Mouse (Mus musculus): ENCODE results near the gene Sec14l4. TPM values are rescaled to one million over a fixed set of nuclear protein-coding genes. Genes with fewer than 3 reads are reported as not detected.

Gene Sec14l4
- not detected for total RNA-seq (2023)

DNA sequence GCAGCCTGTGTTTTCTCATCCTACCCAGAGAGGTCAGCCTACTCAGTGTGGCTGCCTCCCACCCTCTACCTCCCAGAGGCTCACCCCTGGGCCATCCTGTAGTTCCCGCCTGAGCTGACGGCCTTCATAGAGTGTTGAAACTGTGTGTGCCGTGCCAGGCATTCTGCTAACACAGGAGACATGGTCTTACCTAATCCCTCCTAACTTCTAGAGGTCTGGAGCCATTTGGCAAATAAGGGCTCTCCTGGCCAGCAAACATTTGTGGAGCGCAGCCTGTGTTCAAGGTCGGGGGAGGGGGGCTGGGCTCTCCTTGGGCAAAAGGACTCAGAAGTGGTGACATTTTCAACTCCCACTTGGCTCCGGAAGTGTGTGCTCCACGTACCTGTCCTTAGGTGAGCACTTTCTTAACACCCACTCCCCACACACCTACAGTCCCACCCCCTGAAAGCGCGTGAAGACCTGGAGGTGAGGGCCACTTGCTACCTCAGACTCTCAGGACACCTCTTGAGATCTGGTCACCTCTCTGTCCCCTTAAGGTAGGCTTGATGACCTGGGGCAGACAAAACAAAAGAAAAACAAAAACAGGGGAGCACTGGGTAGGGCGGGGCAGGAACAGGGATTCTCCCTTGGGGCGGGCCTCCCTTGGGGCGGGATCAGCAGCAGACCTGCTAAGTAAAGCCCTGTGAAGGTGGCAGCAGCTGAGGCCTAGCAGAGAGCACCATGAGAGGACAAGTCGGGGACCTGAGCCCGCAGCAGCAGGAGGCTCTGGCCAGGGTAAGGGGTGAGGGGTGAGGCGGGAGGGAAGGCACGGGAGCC is at the start of gene Sec14l4:
Gene Sec14l4, plus strand, starts transcription at position 337 of the 816 bp plus-strand sequence.

DNA sequence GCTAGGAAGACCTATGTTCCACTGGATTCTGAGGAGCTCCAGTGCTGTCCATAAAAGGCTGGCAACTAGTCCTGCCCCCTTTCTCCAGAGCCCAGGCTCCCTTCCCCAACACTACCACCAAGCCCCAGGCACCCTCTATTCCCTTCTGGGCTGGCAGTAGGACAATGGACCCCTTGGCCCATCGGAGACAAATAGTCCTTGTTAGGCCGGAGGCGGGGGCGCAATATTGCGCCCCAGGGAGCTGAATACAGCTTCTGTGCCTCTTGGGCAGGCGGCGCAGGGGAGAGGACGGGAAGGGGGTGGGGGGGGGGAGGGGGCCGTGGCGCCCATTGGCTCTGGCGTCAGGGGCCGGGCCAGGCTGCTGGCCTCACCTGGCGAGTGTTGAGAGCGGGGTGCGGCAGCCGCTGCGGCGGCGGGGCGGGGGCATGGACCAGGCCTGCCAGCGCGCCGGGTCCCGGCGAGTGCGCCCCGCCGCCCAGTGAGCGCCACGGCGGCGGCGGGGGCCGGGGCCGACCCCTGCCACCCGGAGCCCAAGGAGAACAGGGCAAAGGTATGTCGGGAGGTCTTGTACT is 47.9 kb upstream of the Sec14l4 start, which contains the start of gene Gal3st1:
Gene Gal3st1, plus strand, starts transcription at position 346 of the 572 bp plus-strand sequence.

GRCm38 (mm10) chr11:4064627-4065122 is 33.4 kb downstream of the Sec14l4 start, which contains the start of gene Sec14l3:
Gene Sec14l3, plus strand, starts transcription at chr11:4064841.

DNA sequence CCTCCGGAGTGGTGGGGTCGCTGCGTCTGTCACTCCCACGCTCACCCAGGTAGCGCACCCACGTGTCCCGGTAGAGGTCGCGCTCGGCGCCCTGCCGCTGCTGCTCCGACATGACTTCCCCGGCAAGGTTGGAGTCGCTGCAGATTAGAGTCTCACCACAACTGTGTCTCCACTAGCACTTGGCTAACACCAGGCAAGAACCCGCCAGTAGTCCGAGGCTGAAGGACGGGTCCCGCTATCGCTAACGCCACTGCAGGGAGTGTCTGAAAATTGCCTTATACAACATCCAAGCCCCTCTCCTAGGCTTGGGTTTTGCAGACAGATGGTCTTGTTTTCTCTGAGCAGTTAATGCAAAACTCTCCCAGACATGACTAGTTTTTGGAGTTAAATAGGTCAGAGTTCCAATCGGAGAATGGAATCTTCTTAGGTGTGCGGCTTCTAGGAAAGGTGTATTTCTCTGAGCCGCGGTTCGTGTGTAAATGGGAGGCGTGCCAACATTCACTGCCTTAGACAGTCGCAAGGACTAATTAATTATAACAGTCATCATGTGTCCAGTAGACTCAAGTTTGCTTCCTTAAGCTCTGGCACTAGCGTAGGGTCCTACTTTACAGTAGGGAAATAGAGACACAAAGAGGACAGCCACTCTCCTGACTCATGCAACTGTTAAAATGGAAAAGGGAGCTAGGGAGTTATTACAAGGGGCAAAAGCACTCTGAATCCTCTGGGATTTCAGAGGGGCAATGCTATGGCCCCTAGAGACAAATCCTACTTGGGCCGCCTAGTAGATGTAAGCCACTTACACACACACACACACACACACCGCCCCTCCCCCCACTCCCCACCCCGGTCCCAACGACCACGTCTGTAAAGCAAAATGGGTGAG is 64.2 kb downstream of the Sec14l4 start, which contains the start of gene Mtfp1:
Gene Mtfp1, minus strand, starts transcription at position 275 of the 883 bp plus-strand sequence.

Other genes with a start within 250 kb of the Sec14l4 start
- not detected for gene Osbp2, start 167.6 kb upstream of the Sec14l4 start, total RNA-seq (2023)
- not detected for gene 4921536K21Rik, start 136.4 kb upstream of the Sec14l4 start, total RNA-seq (2023)
- gene Dusp18, start 136.2 kb upstream of the Sec14l4 start, total RNA-seq (2023) = 2.8 TPM
- 1.7 TPM for gene Slc35e4, start 116.8 kb upstream of the Sec14l4 start, total RNA-seq (2023)
- gene Tcn2, start 99.3 kb upstream of the Sec14l4 start, total RNA-seq (2023) = 10.8 TPM
- gene Pes1, start 67.5 kb upstream of the Sec14l4 start, total RNA-seq (2023) = 78.1 TPM
- not detected for gene 4930556J24Rik, start 54.7 kb upstream of the Sec14l4 start, total RNA-seq (2023)
- gene Gal3st1, start 47.8 kb upstream of the Sec14l4 start, total RNA-seq (2023) = not detected
- not detected for gene Sec14l3, start 33.4 kb downstream of the Sec14l4 start, total RNA-seq (2023)
- gene Mtfp1, start 64.0 kb downstream of the Sec14l4 start, total RNA-seq (2023) = 2.6 TPM
- gene Sec14l2, start 92.0 kb downstream of the Sec14l4 start, total RNA-seq (2023) = 0.88 TPM
- 18.4 TPM for gene Rnf215, start 103.7 kb downstream of the Sec14l4 start, total RNA-seq (2023)
- gene Ccdc157, start 128.8 kb downstream of the Sec14l4 start, total RNA-seq (2023) = 6.1 TPM
- gene Sf3a1, start 128.9 kb downstream of the Sec14l4 start, total RNA-seq (2023) = 54.8 TPM
- 62.8 TPM for gene Tbc1d10a, start 155.3 kb downstream of the Sec14l4 start, total RNA-seq (2023)
- 12.9 TPM for gene Castor1, start 186.8 kb downstream of the Sec14l4 start, total RNA-seq (2023)
- 12.0 TPM for gene Osm, start 205.0 kb downstream of the Sec14l4 start, total RNA-seq (2023)
- 0.18 TPM for gene Lif, start 226.1 kb downstream of the Sec14l4 start, total RNA-seq (2023)

Measured in CD4-positive naive resting alpha-beta T cell, adult 76 days (primary cell).